Mouse (Mus musculus): Measurements from ENCODE around the gene Efnb2. TPM values are rescaled to one million over a fixed set of nuclear protein-coding genes. Genes with fewer than 3 reads are reported as not detected.

Efnb2 gene
- total and polyA plus RNA-seq, 2 experiments from 2014 or later: 9.6 to 21.0 TPM

GRCm38 (mm10) chr8:8619221-8620194 is 41.5 kb downstream of the Efnb2 start:
- 41% methylated on average over 19 of the region's 19 CpGs for WGBS
- no peak for TF ChIP-seq CTCF (IDR thresholded peaks at IDR 0.05; ENCODE audit: low read depth)
- H3K4me2 ChIP-seq (ENCODE audit: low read depth, low read length): no peak overlapping the region
- H3K27me3 ChIP-seq (ENCODE audit: insufficient read depth, low read length): no peaks in the 10 kb centered on the region
- H3K27ac ChIP-seq: no peak overlapping the region
- peak; percentile 43; the same call in 1 of the 2 replicates for ATAC-seq
- no peak overlapping the region for H3K4me3 ChIP-seq (ENCODE audit: low read length)
- H3K9ac ChIP-seq (replicated peaks; ENCODE audit: low read length): no peak overlapping the region
- H3K4me1 ChIP-seq (ENCODE audit: insufficient read depth, low read length): peaks cover 8% of the 10 kb centered on the region; the same call in 1 of the 2 replicates
- H3K9me3 ChIP-seq (ENCODE audit: low read length): no peaks in the 10 kb centered on the region
- no peak for DNase-seq (ENCODE audit: low spot score)
- H3K36me3 ChIP-seq (ENCODE audit: insufficient read depth, low read length): peaks cover 5% of the 10 kb centered on the region; the same call in 1 of the 2 replicates

DNA sequence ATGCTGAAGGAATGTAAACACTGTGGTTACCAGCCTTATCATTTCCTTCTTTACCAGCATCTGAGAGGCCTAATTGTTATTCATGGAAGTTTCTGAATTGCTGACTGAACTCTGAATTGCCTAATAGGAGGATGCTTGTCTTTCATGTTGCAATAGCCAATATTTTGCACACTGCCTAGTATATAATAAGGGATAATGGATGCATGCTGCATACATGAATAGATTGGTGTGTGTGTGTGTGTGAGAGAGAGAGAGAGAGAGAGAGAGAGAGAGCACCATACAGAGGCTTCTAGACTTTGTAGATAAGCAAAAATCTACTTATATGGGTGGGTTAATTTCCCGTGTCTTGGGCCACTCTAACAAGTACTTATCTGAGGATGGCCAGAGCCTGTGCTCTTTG is 47.2 kb downstream of the Efnb2 start:
- H3K4me3 ChIP-seq (ENCODE audit: low read length): no peak overlapping the region
- DNase-seq (ENCODE audit: low spot score) (no peak), ATAC-seq (no peak)
- no peaks in the 10 kb centered on the region for H3K4me1 ChIP-seq (ENCODE audit: insufficient read depth, low read length)
- H3K36me3 ChIP-seq (ENCODE audit: insufficient read depth, low read length): no peaks in the 10 kb centered on the region
- no peak for TF ChIP-seq CTCF (IDR thresholded peaks at IDR 0.05; ENCODE audit: low read depth)
- H3K27me3 ChIP-seq (ENCODE audit: insufficient read depth, low read length): no peaks in the 10 kb centered on the region
- no peaks in the 10 kb centered on the region for H3K9me3 ChIP-seq (ENCODE audit: low read length)
- H3K4me2 ChIP-seq (ENCODE audit: low read depth, low read length): no peak overlapping the region
- no peak overlapping the region for H3K9ac ChIP-seq (replicated peaks; ENCODE audit: low read length)
- no peak overlapping the region for H3K27ac ChIP-seq
- WGBS: 82% methylated on average over 1 of the region's 1 CpGs

DNA sequence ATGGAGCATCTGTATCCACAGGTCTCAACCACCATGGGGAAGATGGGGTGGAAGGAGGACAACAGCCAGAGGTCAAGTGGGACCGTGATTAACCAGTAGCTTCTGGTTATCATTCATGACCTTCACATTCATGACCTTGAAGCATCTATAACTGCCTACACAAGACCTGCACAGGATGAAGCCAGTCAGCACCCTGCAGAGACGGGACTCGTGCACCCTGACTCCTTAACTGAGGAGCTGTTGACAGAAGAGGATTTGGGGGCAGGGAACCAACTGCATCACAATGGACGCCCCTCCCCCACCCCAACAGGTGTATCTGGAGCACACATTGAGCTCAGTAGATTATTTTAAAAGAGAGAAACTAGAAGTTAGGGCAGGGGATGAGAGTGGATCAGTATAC is 49.1 kb downstream of the Efnb2 start:
- no peak for DNase-seq (ENCODE audit: low spot score)
- no peak overlapping the region for H3K4me2 ChIP-seq (ENCODE audit: low read depth, low read length)
- 81% methylated on average over 4 of the region's 4 CpGs for WGBS

GRCm38 (mm10) chr8:8609791-8610190 is 51.3 kb downstream of the Efnb2 start:
- H3K4me1 ChIP-seq (ENCODE audit: insufficient read depth, low read length): no peaks in the 10 kb centered on the region
- WGBS: 21% methylated on average over 7 of the region's 7 CpGs
- no peak overlapping the region for H3K27ac ChIP-seq
- no peak overlapping the region for H3K4me2 ChIP-seq (ENCODE audit: low read depth, low read length)
- DNase-seq (ENCODE audit: low spot score): no peak
- H3K4me3 ChIP-seq (ENCODE audit: low read length): no peak overlapping the region
- no peak for ATAC-seq
- TF ChIP-seq CTCF (IDR thresholded peaks at IDR 0.05; ENCODE audit: low read depth): no peak
- no peaks in the 10 kb centered on the region for H3K27me3 ChIP-seq (ENCODE audit: insufficient read depth, low read length)
- no peaks in the 10 kb centered on the region for H3K36me3 ChIP-seq (ENCODE audit: insufficient read depth, low read length)
- H3K9me3 ChIP-seq (ENCODE audit: low read length): no peaks in the 10 kb centered on the region
- no peak overlapping the region for H3K9ac ChIP-seq (replicated peaks; ENCODE audit: low read length)

More for the DNA sequence above, 49.1 kb downstream of the Efnb2 start:
- Histone ChIP-seq H3K9ac (replicated peaks; ENCODE audit: low read length) (no peak overlapping the region), H3K27me3 (ENCODE audit: insufficient read depth, low read length) (no peaks in the 10 kb centered on the region), H3K36me3 (ENCODE audit: insufficient read depth, low read length) (no peaks in the 10 kb centered on the region), H3K9me3 (ENCODE audit: low read length) (no peaks in the 10 kb centered on the region), H3K4me1 (ENCODE audit: insufficient read depth, low read length) (no peaks in the 10 kb centered on the region), H3K27ac (no peak overlapping the region), H3K4me3 (ENCODE audit: low read length) (no peak overlapping the region)
- TF ChIP-seq CTCF (IDR thresholded peaks at IDR 0.05; ENCODE audit: low read depth): no peak
- ATAC-seq: no peak

GRCm38 (mm10) chr8:8609141-8609540 is 51.9 kb downstream of the Efnb2 start:
- H3K27ac ChIP-seq: no peak overlapping the region
- no peaks in the 10 kb centered on the region for H3K36me3 ChIP-seq (ENCODE audit: insufficient read depth, low read length)
- 14% methylated on average over 5 of the region's 5 CpGs for WGBS
- H3K9me3 ChIP-seq (ENCODE audit: low read length): no peaks in the 10 kb centered on the region
- DNase-seq (ENCODE audit: low spot score) (no peak), ATAC-seq (no peak; the same call in 1 of the 2 replicates)
- H3K4me3 ChIP-seq (ENCODE audit: low read length): no peak overlapping the region
- H3K27me3 ChIP-seq (ENCODE audit: insufficient read depth, low read length): no peaks in the 10 kb centered on the region
- TF ChIP-seq CTCF (IDR thresholded peaks at IDR 0.05; ENCODE audit: low read depth): no peak
- no peak overlapping the region for H3K9ac ChIP-seq (replicated peaks; ENCODE audit: low read length)
- H3K4me2 ChIP-seq (ENCODE audit: low read depth, low read length): no peak overlapping the region
- no peaks in the 10 kb centered on the region for H3K4me1 ChIP-seq (ENCODE audit: insufficient read depth, low read length)

DNA sequence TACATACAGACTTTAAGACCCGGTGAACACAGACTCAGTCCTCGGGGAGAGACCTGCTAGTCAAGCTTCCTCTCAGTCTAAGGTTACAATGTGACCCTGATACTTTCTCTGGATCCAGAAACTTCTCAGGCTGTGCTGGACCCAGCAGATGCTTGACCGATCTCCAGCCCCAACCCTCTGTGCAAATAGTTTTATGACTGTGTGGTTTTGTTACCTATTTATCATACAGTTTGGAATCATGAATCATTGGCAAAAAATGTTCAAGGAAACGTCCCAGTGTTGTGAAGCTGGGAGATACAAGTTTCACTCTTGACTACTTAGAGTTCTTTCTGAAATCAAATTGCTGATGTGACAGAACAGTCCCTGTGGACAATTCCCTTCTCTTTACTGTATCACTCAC is 55.4 kb downstream of the Efnb2 start:
- no peaks in the 10 kb centered on the region for H3K4me1 ChIP-seq (ENCODE audit: insufficient read depth, low read length)
- no peaks in the 10 kb centered on the region for H3K9me3 ChIP-seq (ENCODE audit: low read length)
- H3K4me2 ChIP-seq (ENCODE audit: low read depth, low read length): no peak overlapping the region
- no peak overlapping the region for H3K9ac ChIP-seq (replicated peaks; ENCODE audit: low read length)
- H3K27ac ChIP-seq: no peak overlapping the region
- TF ChIP-seq CTCF (IDR thresholded peaks at IDR 0.05; ENCODE audit: low read depth): no peak
- no peaks in the 10 kb centered on the region for H3K27me3 ChIP-seq (ENCODE audit: insufficient read depth, low read length)
- 79% methylated on average over 4 of the region's 4 CpGs for WGBS
- no peak for ATAC-seq
- no peak for DNase-seq (ENCODE audit: low spot score)
- no peak overlapping the region for H3K4me3 ChIP-seq (ENCODE audit: low read length)
- H3K36me3 ChIP-seq (ENCODE audit: insufficient read depth, low read length): no peaks in the 10 kb centered on the region

- H3K27me3 ChIP-seq (ENCODE audit: insufficient read depth, low read length): no peaks in the 10 kb centered on the region
- H3K9ac ChIP-seq (replicated peaks; ENCODE audit: low read length): no peak overlapping the region
- ATAC-seq (no peak), DNase-seq (ENCODE audit: low spot score) (no peak)
- H3K36me3 ChIP-seq (ENCODE audit: insufficient read depth, low read length): no peaks in the 10 kb centered on the region
- H3K4me1 ChIP-seq (ENCODE audit: insufficient read depth, low read length): no peaks in the 10 kb centered on the region
- no peak overlapping the region for H3K27ac ChIP-seq
- WGBS: 78% methylated on average over 6 of the region's 6 CpGs
- H3K4me3 ChIP-seq (ENCODE audit: low read length): no peak overlapping the region
- H3K4me2 ChIP-seq (ENCODE audit: low read depth, low read length): no peak overlapping the region
- no peaks in the 10 kb centered on the region for H3K9me3 ChIP-seq (ENCODE audit: low read length)
- TF ChIP-seq CTCF (IDR thresholded peaks at IDR 0.05; ENCODE audit: low read depth): no peak
Observed at GRCm38 (mm10) chr8:8603875-8604274, 57.2 kb downstream of the Efnb2 start.

Data from hindbrain, postnatal 0 days (tissue).